Mouse (Mus musculus): ENCODE measurements around the gene Gm21834.

Gm21834 gene

DNA sequence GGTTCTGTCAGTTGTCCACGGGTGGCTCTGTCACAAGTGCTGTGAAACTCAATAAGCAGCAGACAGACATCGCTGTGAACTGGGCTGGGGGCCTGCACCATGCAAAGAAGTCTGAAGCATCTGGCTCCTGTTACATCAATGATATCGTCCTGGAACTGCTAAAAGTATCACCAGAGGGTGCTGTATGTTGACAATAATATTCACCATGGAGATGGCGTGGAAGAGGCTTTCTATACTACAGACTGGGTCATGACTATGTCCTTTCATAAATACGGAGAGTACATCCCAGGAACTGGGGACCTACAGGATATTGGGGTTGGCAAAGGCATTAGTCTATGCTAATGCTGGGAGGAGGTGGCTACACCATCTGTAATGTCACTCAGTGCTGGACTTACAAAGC lies at the start of gene Gm21834:
Gene Gm21834, minus strand, starts transcription at position 101 of the 400 bp plus-strand sequence.
- DNase-seq (ENCODE audit: low read depth, low spot score) = no peak

DNA sequence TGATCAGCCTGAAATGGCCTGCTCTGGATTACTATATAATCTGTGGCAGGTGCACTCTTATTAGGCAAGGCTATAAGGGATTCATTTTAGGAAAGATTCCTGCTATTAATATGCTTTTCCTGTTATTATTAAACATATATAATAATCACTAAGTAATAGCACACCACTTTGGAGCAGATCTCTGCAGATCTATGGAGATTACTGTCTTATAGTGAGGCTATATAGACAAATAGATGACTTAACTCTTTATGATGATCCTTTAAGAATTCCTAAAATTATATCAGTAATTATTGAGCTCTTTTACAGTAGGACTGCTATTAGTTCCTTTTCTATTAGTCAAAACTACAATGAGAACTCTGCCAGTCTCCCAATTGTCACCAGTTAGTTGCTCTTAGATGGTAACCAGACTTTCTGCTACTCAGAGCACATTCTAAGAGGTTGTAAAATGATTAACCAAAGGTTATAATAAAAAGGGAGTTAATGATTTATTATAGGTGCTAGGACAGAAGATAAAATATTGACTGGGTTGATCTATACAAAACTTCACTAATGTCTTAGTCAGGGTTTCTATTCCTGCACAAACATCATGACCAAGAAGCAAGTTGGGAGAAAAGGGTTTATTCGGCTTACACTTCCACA lies 46.3 kb upstream of the Gm21834 start:
- DNase-seq (ENCODE audit: low read depth, low spot score) = no peak

DNA sequence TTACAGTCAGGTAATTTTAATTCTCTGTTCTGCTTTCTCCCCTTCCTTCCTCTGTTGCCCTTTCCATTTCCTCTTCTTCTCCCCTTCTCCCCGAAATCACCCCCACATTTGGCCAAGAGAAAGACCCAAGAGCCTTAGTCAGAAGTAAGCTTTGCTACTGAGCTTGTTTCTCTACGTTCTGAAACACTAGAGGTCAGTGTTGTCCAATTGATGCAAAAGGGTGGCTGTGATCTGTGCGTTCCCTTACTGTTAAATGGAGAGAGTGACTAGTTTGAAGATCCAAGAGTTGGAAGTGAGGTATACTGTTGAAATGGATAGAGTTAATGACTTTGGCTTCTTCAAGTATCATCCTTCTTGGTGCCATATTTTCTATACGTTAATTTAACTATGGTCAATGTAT lies 28.9 kb upstream of the Gm21834 start:
- DNase-seq (ENCODE audit: low read depth, low spot score) = peak; percentile 53

DNA sequence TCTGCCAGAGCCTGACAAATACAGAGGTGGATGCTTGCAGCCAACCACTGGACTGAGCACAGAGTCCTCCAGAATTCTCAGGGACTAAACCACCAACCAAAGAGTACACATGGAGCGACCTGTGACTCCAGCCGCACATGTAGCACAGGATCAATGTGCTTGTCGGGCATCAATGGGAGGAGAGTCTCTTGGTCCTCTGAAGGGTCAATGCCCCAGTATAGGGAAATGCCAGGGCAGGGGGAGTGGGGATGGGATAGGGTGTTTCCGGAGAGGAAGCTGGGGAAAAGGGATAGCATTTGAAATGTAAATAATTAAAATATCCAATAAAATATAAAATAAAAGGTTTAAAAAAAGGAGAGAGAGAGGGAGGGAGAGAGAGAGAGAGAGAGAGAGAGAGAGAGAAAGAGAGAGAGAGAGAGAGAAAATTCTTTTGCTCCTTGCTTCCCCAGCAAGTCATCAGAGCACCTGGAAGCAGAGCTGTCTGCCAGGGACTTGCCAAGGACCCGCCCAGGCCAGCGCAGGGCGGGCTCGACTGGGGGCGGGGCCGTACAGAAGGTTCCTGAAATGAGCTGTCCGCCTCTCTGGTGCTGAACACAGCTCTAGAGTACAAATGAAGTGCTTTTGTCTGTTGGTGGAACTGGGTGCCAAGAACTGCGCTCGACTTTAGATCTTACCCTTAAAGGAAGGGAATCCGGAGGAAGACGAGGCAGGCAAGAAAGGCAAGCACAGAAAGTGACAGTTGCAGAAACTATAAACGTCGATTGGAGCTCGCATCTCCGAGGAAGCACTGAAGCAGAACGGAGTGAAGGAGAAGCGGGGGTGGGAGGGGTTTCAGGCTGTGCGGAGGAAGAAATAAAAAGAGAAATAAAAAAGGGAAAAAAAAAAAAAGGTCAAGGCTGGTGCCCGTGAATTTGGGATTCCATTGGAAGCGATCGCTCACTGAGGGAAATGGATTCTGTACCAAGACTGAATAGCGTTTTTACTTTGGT lies 26.9 kb upstream of the Gm21834 start, which contains the start of gene Cntnap5c:
Gene Cntnap5c, plus strand, starts transcription at position 949 of the 989 bp plus-strand sequence.
- DNase-seq (ENCODE audit: low read depth, low spot score) = peak; percentile 57

DNA sequence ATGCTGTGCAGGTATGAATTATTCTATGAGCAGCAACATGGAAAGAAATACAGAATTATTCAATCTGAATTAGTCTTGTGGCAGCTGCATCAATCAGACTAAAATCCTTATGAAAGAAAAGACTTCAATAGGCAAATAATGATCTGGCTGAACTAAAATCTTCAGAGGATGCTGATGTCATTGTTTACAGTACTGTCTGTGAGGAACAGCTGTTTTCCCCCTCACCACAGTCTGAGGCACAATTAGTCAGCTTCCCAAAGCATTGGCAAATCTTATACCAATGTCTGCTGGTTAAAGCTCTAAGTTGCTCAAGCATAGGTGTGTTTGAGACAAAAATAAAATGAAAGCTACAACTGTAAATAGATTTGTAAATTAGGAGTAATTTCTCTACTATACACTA lies 25.3 kb upstream of the Gm21834 start:
- DNase-seq (ENCODE audit: low read depth, low spot score) = no peak

DNA sequence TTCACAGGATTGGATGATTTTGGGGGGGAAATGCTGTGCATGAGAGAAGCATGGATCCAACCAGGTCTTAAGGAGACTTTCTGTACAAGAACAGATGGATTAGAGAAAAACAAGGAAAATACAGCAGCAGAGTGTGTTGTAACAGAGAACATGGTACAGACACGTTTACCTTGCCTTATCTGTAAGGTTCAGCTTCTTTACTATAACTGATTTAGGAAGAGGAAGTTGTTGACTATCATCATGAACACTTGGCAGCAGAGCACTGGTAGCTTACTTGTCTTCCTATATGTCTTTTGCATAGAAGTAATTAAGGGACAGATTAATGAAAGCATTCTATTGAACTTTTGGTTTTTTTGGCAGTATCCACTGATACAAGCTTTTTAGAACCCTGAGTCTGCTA lies 16.0 kb upstream of the Gm21834 start:
- DNase-seq (ENCODE audit: low read depth, low spot score) = no peak

DNA sequence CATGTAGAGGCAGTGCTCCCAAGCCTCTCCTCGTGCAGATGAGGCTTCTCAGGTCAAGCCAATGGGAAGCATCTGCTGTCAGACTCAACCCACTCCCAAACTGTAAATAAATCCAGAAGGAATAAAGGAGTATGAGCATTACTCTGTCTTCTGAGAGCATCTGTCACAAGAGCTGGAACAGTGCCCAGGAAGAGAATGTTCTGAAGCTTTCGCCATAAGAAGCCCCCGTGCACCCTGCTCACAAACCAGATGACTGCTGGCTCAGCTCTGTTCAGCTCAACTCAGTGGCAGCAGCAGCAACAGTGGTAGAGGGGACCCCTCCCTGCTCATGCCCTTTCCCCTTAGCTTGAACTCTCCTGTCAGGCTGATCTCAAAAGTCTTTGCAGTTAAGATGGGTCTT lies 47.2 kb downstream of the Gm21834 start:
- DNase-seq (ENCODE audit: low read depth, low spot score) = peak; percentile 47
